Mouse (Mus musculus) olfactory bulb, adult 2 months (tissue): ENCODE measurements around the gene Fosl2.

Experiments
- CTCF ChIP-seq: fragments of 200-500 bp; IDR thresholded peaks from 2 replicates; pipeline ENCODE4 v1.5.1; 2012; ENCODE audit warnings: low read depth, mild to moderate bottlenecking, low read length, moderate library complexity; ENCODE audit not compliant: insufficient read depth
- POLR2A ChIP-seq: fragments of 200-500 bp; IDR thresholded peaks from 2 replicates; pipeline ENCODE4 v1.6.1; 2012; ENCODE audit warnings: mild to moderate bottlenecking, low read depth, low read length, moderate library complexity; ENCODE audit not compliant: insufficient read depth

- TF ChIP-seq CTCF (peak; percentile 76; the same call in 1 of the 2 replicates), POLR2A (no peak)
Measured at GRCm38 (mm10) chr5:32197698-32198097, 62.1 kb downstream of the Fosl2 start.
